Mouse (Mus musculus): ENCODE measurements at regions not wholly inside any gene's neighbourhood (a gene's known extent, or its start where the extent isn't known, plus 50 kb on each side); places are given as distances from the start of the nearest gene placed in this dataset.
"Not testable (repeated sequence)": the region's sequence is repeated elsewhere in the genome, so short reads cannot be mapped to it uniquely, and the experiment has no call there.

GRCm38 (mm10) chr4:31268825-31269495 is 694.9 kb upstream of the Map3k7 start:
- DNase-seq: no peak

- DNase-seq: no peak
These were observed 689.8 kb upstream of the Map3k7 start for GRCm38 (mm10) chr4:31274131-31274530.

- no peak for DNase-seq
These were observed 673.5 kb upstream of the Map3k7 start for GRCm38 (mm10) chr4:31290301-31290975.

- no peak for DNase-seq
These were observed 670.1 kb upstream of the Map3k7 start for GRCm38 (mm10) chr4:31293752-31294151.

- DNase-seq: no peak
These were observed 666.0 kb upstream of the Map3k7 start for GRCm38 (mm10) chr4:31297848-31298247.

- no peak for DNase-seq
These were observed 644.6 kb upstream of the Map3k7 start for GRCm38 (mm10) chr4:31319269-31319668.

GRCm38 (mm10) chr4:31320734-31321507 is 643.0 kb upstream of the Map3k7 start:
- no peak for DNase-seq

GRCm38 (mm10) chr4:31323816-31324215 is 640.1 kb upstream of the Map3k7 start:
- DNase-seq: no peak

- no peak for DNase-seq
These were observed 635.1 kb upstream of the Map3k7 start for GRCm38 (mm10) chr4:31328798-31329197.

- no peak for DNase-seq
These were observed 632.8 kb upstream of the Map3k7 start for GRCm38 (mm10) chr4:31331053-31331452.

GRCm38 (mm10) chr4:31335686-31336085 is 628.2 kb upstream of the Map3k7 start:
- no peak for DNase-seq

GRCm38 (mm10) chr4:31337980-31338379 is 625.9 kb upstream of the Map3k7 start:
- DNase-seq: no peak

- DNase-seq: no peak
These were observed 620.3 kb upstream of the Map3k7 start for GRCm38 (mm10) chr4:31343312-31344248.

- not testable (repeated sequence) for DNase-seq
These were observed 609.9 kb upstream of the Map3k7 start for GRCm38 (mm10) chr4:31354046-31354445.

GRCm38 (mm10) chr4:31354953-31355352 is 608.9 kb upstream of the Map3k7 start:
- DNase-seq: no peak

GRCm38 (mm10) chr4:31366172-31366571 is 597.7 kb upstream of the Map3k7 start:
- no peak for DNase-seq

- DNase-seq: no peak
These were observed 596.9 kb upstream of the Map3k7 start for GRCm38 (mm10) chr4:31367031-31367430.

- DNase-seq: no peak
These were observed 593.8 kb upstream of the Map3k7 start for GRCm38 (mm10) chr4:31370062-31370461.

- DNase-seq: no peak
These were observed 582.6 kb upstream of the Map3k7 start for GRCm38 (mm10) chr4:31381069-31381969.

- DNase-seq: no peak
These were observed 570.8 kb upstream of the Map3k7 start for GRCm38 (mm10) chr4:31392932-31393632.

- no peak for DNase-seq
These were observed 568.4 kb upstream of the Map3k7 start for GRCm38 (mm10) chr4:31395538-31395937.

Data from liver (tissue).